Mouse (Mus musculus): ENCODE results near the gene Nip7.
"Not testable (repeated sequence)": the region's sequence is repeated elsewhere in the genome, so short reads cannot be mapped to it uniquely, and the experiment has no call there.

Gene Nip7

GRCm38 (mm10) chr8:107056076-107056972 is at the start of gene Nip7, which contains the start of gene Cog8:
Gene Nip7 (plus strand): TSS chr8:107056877.
Gene Cog8 (minus strand): TSS chr8:107056689.
- peaks cover 4% of the 10 kb centered on the region for H3K36me3 ChIP-seq (ENCODE audit: control insufficient read depth, insufficient read depth, low read length, poor library complexity, severe bottlenecking)
- H3K27me3 ChIP-seq (ENCODE audit: control insufficient read depth, insufficient read depth, low read length, poor library complexity, severe bottlenecking): no peaks in the 10 kb centered on the region
- DNase-seq (ENCODE audit: low read depth, low spot score): peak; percentile 97

GRCm38 (mm10) chr8:107007795-107008194 is 48.9 kb upstream of the Nip7 start:
- no peak for DNase-seq (ENCODE audit: low read depth, low spot score)
- Histone ChIP-seq H3K27me3 (ENCODE audit: control insufficient read depth, insufficient read depth, low read length, poor library complexity, severe bottlenecking) (no peaks in the 10 kb centered on the region), H3K36me3 (ENCODE audit: control insufficient read depth, insufficient read depth, low read length, poor library complexity, severe bottlenecking) (0 out of 2 replicates have a peak, but pooled peaks cover 1% of the 10 kb centered on the region)

- DNase-seq (ENCODE audit: low read depth, low spot score): no peak
- Histone ChIP-seq H3K27me3 (ENCODE audit: control insufficient read depth, insufficient read depth, low read length, poor library complexity, severe bottlenecking) (no peaks in the 10 kb centered on the region), H3K36me3 (ENCODE audit: control insufficient read depth, insufficient read depth, low read length, poor library complexity, severe bottlenecking) (0 out of 2 replicates have a peak, but pooled peaks cover 1% of the 10 kb centered on the region)
These were observed 44.0 kb upstream of the Nip7 start for GRCm38 (mm10) chr8:107012666-107013065.

GRCm38 (mm10) chr8:107014915-107015314 is 41.8 kb upstream of the Nip7 start:
- Histone ChIP-seq H3K27me3 (ENCODE audit: control insufficient read depth, insufficient read depth, low read length, poor library complexity, severe bottlenecking) (no peaks in the 10 kb centered on the region), H3K36me3 (ENCODE audit: control insufficient read depth, insufficient read depth, low read length, poor library complexity, severe bottlenecking) (no peaks in the 10 kb centered on the region)
- no peak for DNase-seq (ENCODE audit: low read depth, low spot score)

GRCm38 (mm10) chr8:107023479-107023878 is 33.2 kb upstream of the Nip7 start:
- Histone ChIP-seq H3K27me3 (ENCODE audit: control insufficient read depth, insufficient read depth, low read length, poor library complexity, severe bottlenecking) (no peaks in the 10 kb centered on the region), H3K36me3 (ENCODE audit: control insufficient read depth, insufficient read depth, low read length, poor library complexity, severe bottlenecking) (no peaks in the 10 kb centered on the region)
- DNase-seq (ENCODE audit: low read depth, low spot score): no peak

GRCm38 (mm10) chr8:107029310-107029709 is 27.4 kb upstream of the Nip7 start:
- H3K27me3 ChIP-seq (ENCODE audit: control insufficient read depth, insufficient read depth, low read length, poor library complexity, severe bottlenecking): no peaks in the 10 kb centered on the region
- DNase-seq (ENCODE audit: low read depth, low spot score): no peak

GRCm38 (mm10) chr8:107030058-107030457 is 26.6 kb upstream of the Nip7 start:
- Histone ChIP-seq H3K27me3 (ENCODE audit: control insufficient read depth, insufficient read depth, low read length, poor library complexity, severe bottlenecking) (no peaks in the 10 kb centered on the region), H3K36me3 (ENCODE audit: control insufficient read depth, insufficient read depth, low read length, poor library complexity, severe bottlenecking) (no peaks in the 10 kb centered on the region)
- peak; percentile 62 for DNase-seq (ENCODE audit: low read depth, low spot score)

More at GRCm38 (mm10) chr8:107029310-107029709, 27.4 kb upstream of the Nip7 start:
- no peaks in the 10 kb centered on the region for H3K36me3 ChIP-seq (ENCODE audit: control insufficient read depth, insufficient read depth, low read length, poor library complexity, severe bottlenecking)

- Histone ChIP-seq H3K36me3 (ENCODE audit: control insufficient read depth, insufficient read depth, low read length, poor library complexity, severe bottlenecking) (no peaks in the 10 kb centered on the region), H3K27me3 (ENCODE audit: control insufficient read depth, insufficient read depth, low read length, poor library complexity, severe bottlenecking) (no peaks in the 10 kb centered on the region)
- peak; percentile 95 for DNase-seq (ENCODE audit: low read depth, low spot score)
These were observed 25.8 kb upstream of the Nip7 start, which contains the start of gene Vps4a for GRCm38 (mm10) chr8:107030650-107031576. Gene Vps4a (plus strand): TSS chr8:107031222.

- no peaks in the 10 kb centered on the region for H3K36me3 ChIP-seq (ENCODE audit: control insufficient read depth, insufficient read depth, low read length, poor library complexity, severe bottlenecking)
- DNase-seq (ENCODE audit: low read depth, low spot score): no peak
These were observed 25.0 kb upstream of the Nip7 start for GRCm38 (mm10) chr8:107031577-107032090.

GRCm38 (mm10) chr8:107033609-107034008 is 23.1 kb upstream of the Nip7 start:
- not testable (repeated sequence) for H3K27me3 ChIP-seq (ENCODE audit: control insufficient read depth, insufficient read depth, low read length, poor library complexity, severe bottlenecking)

More at GRCm38 (mm10) chr8:107031577-107032090, 25.0 kb upstream of the Nip7 start:
- H3K27me3 ChIP-seq (ENCODE audit: control insufficient read depth, insufficient read depth, low read length, poor library complexity, severe bottlenecking): no peaks in the 10 kb centered on the region

GRCm38 (mm10) chr8:107035641-107036040 is 21.0 kb upstream of the Nip7 start:
- no peak for DNase-seq (ENCODE audit: low read depth, low spot score)
- no peaks in the 10 kb centered on the region for H3K27me3 ChIP-seq (ENCODE audit: control insufficient read depth, insufficient read depth, low read length, poor library complexity, severe bottlenecking)
- peaks cover 3% of the 10 kb centered on the region; the same call in 1 of the 2 replicates for H3K36me3 ChIP-seq (ENCODE audit: control insufficient read depth, insufficient read depth, low read length, poor library complexity, severe bottlenecking)

More at GRCm38 (mm10) chr8:107033609-107034008, 23.1 kb upstream of the Nip7 start:
- H3K36me3 ChIP-seq (ENCODE audit: control insufficient read depth, insufficient read depth, low read length, poor library complexity, severe bottlenecking); DNase-seq (ENCODE audit: low read depth, low spot score): not testable (repeated sequence)

- no peak for DNase-seq (ENCODE audit: low read depth, low spot score)
- H3K27me3 ChIP-seq (ENCODE audit: control insufficient read depth, insufficient read depth, low read length, poor library complexity, severe bottlenecking): no peaks in the 10 kb centered on the region
- H3K36me3 ChIP-seq (ENCODE audit: control insufficient read depth, insufficient read depth, low read length, poor library complexity, severe bottlenecking): peaks cover 5% of the 10 kb centered on the region
These were observed 20.1 kb upstream of the Nip7 start for GRCm38 (mm10) chr8:107036626-107037025.

GRCm38 (mm10) chr8:107040632-107041031 is 16.0 kb upstream of the Nip7 start:
- no peak for DNase-seq (ENCODE audit: low read depth, low spot score)
- H3K36me3 ChIP-seq (ENCODE audit: control insufficient read depth, insufficient read depth, low read length, poor library complexity, severe bottlenecking): peaks cover 16% of the 10 kb centered on the region
- no peaks in the 10 kb centered on the region for H3K27me3 ChIP-seq (ENCODE audit: control insufficient read depth, insufficient read depth, low read length, poor library complexity, severe bottlenecking)

- no peaks in the 10 kb centered on the region for H3K27me3 ChIP-seq (ENCODE audit: control insufficient read depth, insufficient read depth, low read length, poor library complexity, severe bottlenecking)
- DNase-seq (ENCODE audit: low read depth, low spot score): no peak
These were observed 11.2 kb upstream of the Nip7 start for GRCm38 (mm10) chr8:107045478-107045877.

More at GRCm38 (mm10) chr8:107045478-107045877, 11.2 kb upstream of the Nip7 start:
- peaks cover 17% of the 10 kb centered on the region for H3K36me3 ChIP-seq (ENCODE audit: control insufficient read depth, insufficient read depth, low read length, poor library complexity, severe bottlenecking)

All from splenic B cell, adult 2 months (primary cell).